Mouse (Mus musculus) liver, adult 2 months (tissue): ENCODE measurements at regions not wholly inside any gene's neighbourhood (a gene's known extent, or its start where the extent isn't known, plus 50 kb on each side); places are given as distances from the start of the nearest gene placed in this dataset.

Experiments
- DNase-seq: peaks from one replicate; pipeline ENCODE4 v3.0.0-alpha.2; 2011; ENCODE audit warnings: low read depth, low spot score; ENCODE audit errors: extremely low read depth
- H3K27ac ChIP-seq: fragments of 200-500 bp; replicated peaks from 2 replicates; pipeline ENCODE4 v1.5.1; 2012; ENCODE audit warnings: low read depth, mild to moderate bottlenecking, control low read depth, inconsistent platforms, low read length; ENCODE audit not compliant: insufficient read depth
- H3K27me3 ChIP-seq: fragments of 200-500 bp; 2 replicates; pipeline ENCODE4 v1.6.1; 2012; ENCODE audit warnings: mild to moderate bottlenecking, moderate library complexity, low read length, inconsistent platforms; ENCODE audit not compliant: control insufficient read depth, insufficient read depth
- H3K36me3 ChIP-seq: fragments of 200-500 bp; 2 replicates; pipeline ENCODE4 v1.6.1; 2012; ENCODE audit warnings: low read length, inconsistent platforms; ENCODE audit not compliant: control insufficient read depth, insufficient read depth
- H3K4me1 ChIP-seq: fragments of 200-500 bp; 2 replicates; pipeline ENCODE4 v1.6.1; 2011; ENCODE audit warnings: low read length; ENCODE audit not compliant: control insufficient read depth, insufficient read depth
- H3K4me3 ChIP-seq: fragments of 200-500 bp; 2 replicates; pipeline ENCODE4 v1.5.1; 2011; ENCODE audit warnings: low read depth, mild to moderate bottlenecking, control low read depth, low read length, moderate library complexity; ENCODE audit not compliant: insufficient read depth
- H3K79me2 ChIP-seq: fragments of 200-500 bp; 2 replicates; pipeline ENCODE4 v1.6.1; 2012; ENCODE audit warnings: inconsistent platforms, mild to moderate bottlenecking, low read length, moderate library complexity; ENCODE audit not compliant: control insufficient read depth, insufficient read depth
- H3K9ac ChIP-seq: fragments of 200-500 bp; 2 replicates; pipeline ENCODE4 v1.6.1; 2012; ENCODE audit warnings: low read depth, mild to moderate bottlenecking, control low read depth, inconsistent platforms, low read length
- CTCF ChIP-seq: fragments of 200-500 bp; IDR thresholded peaks from 2 replicates; pipeline ENCODE4 v1.5.1; 2011; ENCODE audit warnings: low read depth, low read length, control low read depth
- POLR2A ChIP-seq: fragments of 200-500 bp; IDR thresholded peaks from 2 replicates; pipeline ENCODE4 v1.6.1; 2011; ENCODE audit warnings: low read length, control low read depth; ENCODE audit not compliant: insufficient read depth; ENCODE audit errors: extremely low read depth
- WGBS: fragments of 180-500 bp; shearing (Covaris S2); methylation state at CpG from one replicate; pipeline ENCODE4 v1.1.7; 2018; 5-methylcytosine and 5-hydroxymethylcytosine counted together

GRCm38 (mm10) chr1:161692836-161693767 lies 95.2 kb downstream of the Fasl start:
- DNase-seq = no peak
- H3K79me2 ChIP-seq = no peaks in the 10 kb centered on the region
- H3K36me3 ChIP-seq = no peaks in the 10 kb centered on the region
- WGBS = 78% methylated on average over 14 of the region's 14 CpGs
- 0 out of 2 replicates have a peak, but pooled peaks cover 2% of the 10 kb centered on the region for H3K27me3 ChIP-seq
- H3K27ac ChIP-seq = no peak overlapping the region
- TF ChIP-seq CTCF = no peak
- no peak for TF ChIP-seq POLR2A
- H3K4me1 ChIP-seq = no peaks in the 10 kb centered on the region
- no peak overlapping the region for H3K9ac ChIP-seq
- H3K4me3 ChIP-seq = no peak overlapping the region

GRCm38 (mm10) chr1:161688946-161689345 lies 99.3 kb downstream of the Fasl start:
- 30% methylated on average over 3 of the region's 3 CpGs for WGBS
- Histone ChIP-seq H3K36me3 (no peaks in the 10 kb centered on the region), H3K27me3 (0 out of 2 replicates have a peak, but pooled peaks cover 2% of the 10 kb centered on the region), H3K9ac (no peak overlapping the region), H3K79me2 (no peaks in the 10 kb centered on the region), H3K4me1 (no peaks in the 10 kb centered on the region), H3K27ac (no peak overlapping the region), H3K4me3 (no peak overlapping the region)
- TF ChIP-seq CTCF = no peak
- TF ChIP-seq POLR2A = no peak
- no peak for DNase-seq

GRCm38 (mm10) chr1:161687548-161687947 lies 100.7 kb downstream of the Fasl start:
- H3K9ac ChIP-seq = no peak overlapping the region
- TF ChIP-seq CTCF = peak; percentile 86
- no peak for TF ChIP-seq POLR2A
- no peak overlapping the region for H3K27ac ChIP-seq
- WGBS = 21% methylated on average over 12 of the region's 12 CpGs
- no peaks in the 10 kb centered on the region for H3K36me3 ChIP-seq
- no peaks in the 10 kb centered on the region for H3K4me1 ChIP-seq
- DNase-seq = no peak
- no peaks in the 10 kb centered on the region for H3K79me2 ChIP-seq
- H3K4me3 ChIP-seq = no peak overlapping the region
- H3K27me3 ChIP-seq = 0 out of 2 replicates have a peak, but pooled peaks cover 2% of the 10 kb centered on the region

- H3K79me2 ChIP-seq = no peaks in the 10 kb centered on the region
- H3K27me3 ChIP-seq = no peaks in the 10 kb centered on the region
- no peak overlapping the region for H3K9ac ChIP-seq
- 80% methylated on average over 6 of the region's 6 CpGs for WGBS
- no peaks in the 10 kb centered on the region for H3K4me1 ChIP-seq
- DNase-seq = no peak
- H3K27ac ChIP-seq = no peak overlapping the region
- TF ChIP-seq CTCF = no peak
- no peak for TF ChIP-seq POLR2A
- H3K4me3 ChIP-seq = no peak overlapping the region
- H3K36me3 ChIP-seq = no peaks in the 10 kb centered on the region
Measured at GRCm38 (mm10) chr1:161680558-161680957, 107.7 kb downstream of the Fasl start.

- no peaks in the 10 kb centered on the region for H3K27me3 ChIP-seq
- H3K79me2 ChIP-seq = no peaks in the 10 kb centered on the region
- no peaks in the 10 kb centered on the region for H3K4me1 ChIP-seq
- peak; percentile 3 for DNase-seq
- no peak overlapping the region for H3K27ac ChIP-seq
- H3K9ac ChIP-seq = no peak overlapping the region
- no peak for TF ChIP-seq CTCF
- no peak for TF ChIP-seq POLR2A
- 81% methylated on average over 5 of the region's 5 CpGs for WGBS
- no peaks in the 10 kb centered on the region for H3K36me3 ChIP-seq
- no peak overlapping the region for H3K4me3 ChIP-seq
Measured at GRCm38 (mm10) chr1:161670937-161671336, 117.4 kb downstream of the Fasl start.

GRCm38 (mm10) chr1:161664321-161664720 lies 124.0 kb downstream of the Fasl start:
- no peak overlapping the region for H3K9ac ChIP-seq
- 49% methylated on average over 3 of the region's 3 CpGs for WGBS
- no peaks in the 10 kb centered on the region for H3K4me1 ChIP-seq
- H3K79me2 ChIP-seq = no peaks in the 10 kb centered on the region
- no peak for TF ChIP-seq POLR2A
- TF ChIP-seq CTCF = no peak
- no peak overlapping the region for H3K27ac ChIP-seq
- DNase-seq = no peak
- no peaks in the 10 kb centered on the region for H3K36me3 ChIP-seq
- H3K27me3 ChIP-seq = no peaks in the 10 kb centered on the region
- no peak overlapping the region for H3K4me3 ChIP-seq
